Mouse (Mus musculus): ENCODE data around the gene Evi2a.

DNA sequence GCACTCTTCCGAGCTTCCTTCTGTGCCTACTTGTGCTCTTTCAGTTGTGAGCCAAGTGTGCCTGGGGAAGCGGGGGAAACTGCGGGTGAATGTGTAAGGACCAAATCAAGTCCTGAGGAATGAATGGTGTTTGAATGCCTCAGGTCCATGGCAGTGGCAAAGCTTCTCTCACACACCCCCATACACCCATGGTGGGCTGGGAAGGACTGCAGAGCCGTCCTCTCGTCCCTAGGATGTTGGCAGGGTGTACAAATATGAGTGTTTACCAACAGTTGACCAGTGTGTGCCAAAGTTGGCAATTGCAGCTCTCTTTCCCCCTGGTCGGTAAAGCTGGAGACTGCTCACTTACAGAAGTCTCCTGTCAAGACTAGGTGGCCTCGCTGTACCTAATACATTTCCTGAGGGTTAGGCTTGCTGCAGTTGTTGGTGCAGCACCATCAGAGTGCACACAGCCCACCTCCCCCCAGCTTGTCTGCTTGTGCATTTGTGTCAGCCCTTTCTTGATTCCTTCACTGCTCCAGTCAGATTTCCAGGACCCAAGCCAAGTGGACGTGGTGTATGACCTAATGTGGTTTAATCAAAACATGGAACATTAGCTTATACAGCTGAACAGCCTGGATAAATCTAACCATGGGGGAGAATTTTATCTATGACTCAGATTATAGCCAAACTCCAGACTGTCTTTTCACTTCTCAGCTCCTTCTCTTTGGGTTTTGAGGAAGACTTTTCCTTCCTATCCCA lies 3.7 kb upstream of the Evi2a start:
- TF ChIP-seq POLR2A (IDR thresholded peaks at IDR 0.05; ENCODE audit: insufficient read length, low read depth) (no peak), E2F4 (IDR thresholded peaks at IDR 0.05; ENCODE audit: insufficient read depth) (no peak), USF1 (IDR thresholded peaks at IDR 0.05; ENCODE audit: low read depth) (no peak), TCF12 (IDR thresholded peaks at IDR 0.05; ENCODE audit: insufficient read depth, poor library complexity, severe bottlenecking) (no peak), MYOG (IDR thresholded peaks at IDR 0.05; ENCODE audit: control insufficient read depth in 1 of 3, insufficient read depth in 1 of 3, insufficient read length in 2 of 3, low read depth in 2 of 3) (no peak), MYOD1 (IDR thresholded peaks at IDR 0.05; ENCODE audit: control insufficient read depth in 1 of 3, insufficient read length in 2 of 3, low read depth in 2 of 3) (peak in 1 of 3 experiments; percentile 27)

Data from myocyte (in vitro differentiated cells).